Mouse (Mus musculus) heart, adult 2 months (tissue): ENCODE measurements around the gene Rbmy. TPM values are rescaled to one million over a fixed set of nuclear protein-coding genes. Genes with fewer than 3 reads are reported as not detected.
"Not testable (repeated sequence)": the region's sequence is repeated elsewhere in the genome, so short reads cannot be mapped to it uniquely, and the experiment has no call there.

Experiments used
- DNase-seq, 2 experiments: peaks; one replicate each; pipeline ENCODE4 v3.0.0; 2021
- H3K27ac ChIP-seq: fragments of 200-600 bp; 2 replicates; pipeline ENCODE4 v1.8.1; 2022
- H3K27me3 ChIP-seq: fragments of 200-500 bp; 2 replicates; pipeline ENCODE4 v1.6.1; 2012; ENCODE audit warnings: mild to moderate bottlenecking, low read length, inconsistent platforms, mixed read lengths; ENCODE audit not compliant: control insufficient read depth, insufficient read depth
- H3K36me3 ChIP-seq: fragments of 200-500 bp; 2 replicates; pipeline ENCODE4 v1.6.1; 2012; ENCODE audit warnings: low read length, inconsistent platforms; ENCODE audit not compliant: control insufficient read depth, insufficient read depth
- H3K4me1 ChIP-seq: fragments of 200-500 bp; 2 replicates; pipeline ENCODE4 v1.6.1; 2011; ENCODE audit warnings: low read length; ENCODE audit not compliant: control insufficient read depth, insufficient read depth
- H3K4me3 ChIP-seq: fragments of 200-600 bp; 2 replicates; pipeline ENCODE4 v1.8.1; 2022
- H3K79me2 ChIP-seq: fragments of 200-500 bp; replicated peaks from 2 replicates; pipeline ENCODE4 v1.6.1; 2012; ENCODE audit warnings: mild to moderate bottlenecking, inconsistent platforms, low read length, moderate library complexity, mixed read lengths; ENCODE audit not compliant: control insufficient read depth, insufficient read depth
- H3K9ac ChIP-seq: fragments of 200-500 bp; 2 replicates; pipeline ENCODE4 v1.6.1; 2012; ENCODE audit warnings: low read depth, mild to moderate bottlenecking, control low read depth, inconsistent platforms, low read length, mixed read lengths
- WGBS: fragments of 180-500 bp; shearing (Covaris S2); methylation state at CpG from one replicate; pipeline ENCODE4 v1.1.7; 2018; 5-methylcytosine and 5-hydroxymethylcytosine counted together
- intact Hi-C: fragments of 180-260 bp; cut with DNase I; formaldehyde crosslinking; loops from one replicate; pipeline ENCODE4 v1.15.1; 2025
- long read RNA-seq: library from polyadenylated mRNA; stranded (forward); transcript quantifications from one replicate; pipeline ENCODE4 v2.0.0, GENCODE M21; 2021
- polyA plus RNA-seq: library from polyadenylated mRNA; depleted of rRNA; stranded (reverse); fragments of >200 nt; gene quantifications from 2 replicates; pipeline ENCODE4 v1.2.3, GENCODE M21; 2012; rRNA removed
- total RNA-seq, 2 experiments: library from RNA; stranded (reverse); gene quantifications; 2 replicates each; pipeline ENCODE4 v1.2.3; 2021

Gene Rbmy
- not detected for total RNA-seq
- polyA plus RNA-seq, result not detected in 2 replicates
- long read RNA-seq, result 0 reads

DNA sequence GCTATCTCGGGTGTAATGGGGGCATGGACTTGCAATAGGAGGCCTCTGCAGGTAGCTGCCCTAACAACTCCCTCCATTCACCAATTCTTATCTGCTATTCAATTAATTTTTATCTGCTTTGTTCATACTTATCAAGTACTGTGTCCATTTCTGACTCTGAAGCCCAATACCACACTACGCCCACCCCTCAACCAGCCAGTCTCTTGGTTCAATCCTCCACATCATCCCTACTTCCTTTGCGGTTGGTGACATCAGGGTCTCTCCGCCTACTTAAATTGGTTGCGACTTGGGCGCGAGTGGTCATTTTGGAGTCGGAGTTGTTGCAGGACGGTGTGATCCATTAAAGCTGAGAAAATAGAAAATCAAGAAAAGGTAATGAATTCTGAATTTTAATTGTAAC is at the start of gene Rbmy, which contains the start of gene Gm10256:
Gene Rbmy, plus strand, starts transcription at position 301 of the 400 bp plus-strand sequence.
Gene Gm10256, plus strand, starts transcription at position 320 of the 400 bp plus-strand sequence.
- H3K36me3 ChIP-seq, H3K27me3 ChIP-seq, H3K79me2 ChIP-seq, intact Hi-C loops, H3K4me3 ChIP-seq, H3K4me1 ChIP-seq, DNase-seq, H3K9ac ChIP-seq, H3K27ac ChIP-seq: not testable (repeated sequence)
- no CpG with 5 or more reads among the region's 9 CpGs for WGBS

GRCm38 (mm10) chrY:2796105-2796504 is 34.4 kb upstream of the Rbmy start, which contains the start of gene Gm4064:
TSS of gene Gm4064 (minus strand) at chrY:2796205.
- H3K4me3 ChIP-seq, H3K27me3 ChIP-seq, intact Hi-C loops, DNase-seq, H3K9ac ChIP-seq, H3K4me1 ChIP-seq, H3K36me3 ChIP-seq, H3K27ac ChIP-seq, H3K79me2 ChIP-seq: not testable (repeated sequence)
- WGBS, result no CpG with 5 or more reads among the region's 8 CpGs

Other genes with a start within 250 kb of the Rbmy start
- gene H2al2c, start 231.6 kb upstream of the Rbmy start, total RNA-seq, result not detected
- not detected in 2 replicates for gene H2al2c, start 231.6 kb upstream of the Rbmy start, polyA plus RNA-seq
- gene Sry, start 167.0 kb upstream of the Rbmy start, total RNA-seq, result not detected
- not detected in 2 replicates for gene Sry, start 167.0 kb upstream of the Rbmy start, polyA plus RNA-seq
- not detected for gene H2al2b, start 110.0 kb upstream of the Rbmy start, total RNA-seq
- not detected in 2 replicates for gene H2al2b, start 110.0 kb upstream of the Rbmy start, polyA plus RNA-seq
- gene Gm4064, start 34.5 kb upstream of the Rbmy start, total RNA-seq, result not detected
- gene Gm4064, start 34.5 kb upstream of the Rbmy start, polyA plus RNA-seq, result not detected in 2 replicates
- gene Gm10256, start within 50 bp of the Rbmy start, total RNA-seq, result not detected
- gene Gm10256, start within 50 bp of the Rbmy start, polyA plus RNA-seq, result not detected in 2 replicates
- gene Gm10352, start 70.3 kb downstream of the Rbmy start, total RNA-seq, result not detected
- gene Gm10352, start 70.3 kb downstream of the Rbmy start, polyA plus RNA-seq, result not detected in 2 replicates
- not detected for gene Gm29289, start 101.9 kb downstream of the Rbmy start, total RNA-seq
- not detected in 2 replicates for gene Gm29289, start 101.9 kb downstream of the Rbmy start, polyA plus RNA-seq